Mouse (Mus musculus) neural tube, embryonic 14.5 days (tissue): ENCODE data around the gene Tmcc3. TPM values are rescaled to one million over a fixed set of nuclear protein-coding genes. Genes with fewer than 3 reads are reported as not detected.
"Not testable (repeated sequence)": the region's sequence is repeated elsewhere in the genome, so short reads cannot be mapped to it uniquely, and the experiment has no call there.

ENCODE experiments used
- ATAC-seq: fragments of 200-750 bp; cut with Nextera tagmentation; 2 replicates; pipeline ENCODE4 v1.8.0; 2017; ENCODE audit warnings: low read depth, mild to moderate bottlenecking, moderate TSS enrichment, moderate library complexity
- H3K27ac ChIP-seq: fragments of 300-500 bp; sonication (generic); 2 replicates; pipeline ENCODE4 v1.5.1; 2014; ENCODE audit warnings: low read depth, mild to moderate bottlenecking, control low read depth, low read length, moderate library complexity, mixed read lengths
- H3K27me3 ChIP-seq: fragments of 300-500 bp; sonication (generic); 2 replicates; pipeline ENCODE4 v1.6.1; 2014; ENCODE audit warnings: low read length; ENCODE audit not compliant: control insufficient read depth, insufficient read depth
- H3K36me3 ChIP-seq: fragments of 300-500 bp; sonication (generic); 2 replicates; pipeline ENCODE4 v1.6.1; 2014; ENCODE audit warnings: low read length, mixed read lengths; ENCODE audit not compliant: control insufficient read depth, insufficient read depth
- H3K4me1 ChIP-seq: fragments of 300-500 bp; sonication (generic); 2 replicates; pipeline ENCODE4 v1.6.1; 2014; ENCODE audit warnings: low read length; ENCODE audit not compliant: control insufficient read depth, insufficient read depth
- H3K4me2 ChIP-seq: fragments of 300-500 bp; sonication (generic); 2 replicates; pipeline ENCODE4 v1.6.1; 2014; ENCODE audit warnings: mild to moderate bottlenecking, low read depth, low read length, control low read depth
- H3K4me3 ChIP-seq: fragments of 300-500 bp; sonication (generic); 2 replicates; pipeline ENCODE4 v1.5.1; 2014; ENCODE audit warnings: low read depth, low read length, control low read depth, mixed read lengths
- H3K9ac ChIP-seq: fragments of 300-500 bp; sonication (generic); replicated peaks from 2 replicates; pipeline ENCODE4 v1.6.1; 2014; ENCODE audit warnings: low read depth, mild to moderate bottlenecking, control low read depth, low read length, mixed read lengths
- H3K9me3 ChIP-seq: fragments of 300-500 bp; sonication (generic); 2 replicates; pipeline ENCODE4 v1.6.1; 2016; ENCODE audit warnings: low read length; ENCODE audit not compliant: control insufficient read depth
- WGBS: fragments of 180-500 bp; shearing (Covaris S2); extraction: QIAGEN DNeasy Blood & Tissue Kit; methylation state at CpG from one replicate; pipeline ENCODE4 v1.1.7; 2014; 5-methylcytosine and 5-hydroxymethylcytosine counted together
- polyA plus RNA-seq: library from polyadenylated mRNA; unstranded; fragments of >200 nt; fragmentation: Nextera tagmentation; extraction: Ambion mirVana; gene quantifications from 2 replicates; pipeline ENCODE4 v1.2.1, GENCODE M21; 2014

Gene Tmcc3
- polyA plus RNA-seq, 1 experiment from 2014 or later, result 24.2 TPM

DNA sequence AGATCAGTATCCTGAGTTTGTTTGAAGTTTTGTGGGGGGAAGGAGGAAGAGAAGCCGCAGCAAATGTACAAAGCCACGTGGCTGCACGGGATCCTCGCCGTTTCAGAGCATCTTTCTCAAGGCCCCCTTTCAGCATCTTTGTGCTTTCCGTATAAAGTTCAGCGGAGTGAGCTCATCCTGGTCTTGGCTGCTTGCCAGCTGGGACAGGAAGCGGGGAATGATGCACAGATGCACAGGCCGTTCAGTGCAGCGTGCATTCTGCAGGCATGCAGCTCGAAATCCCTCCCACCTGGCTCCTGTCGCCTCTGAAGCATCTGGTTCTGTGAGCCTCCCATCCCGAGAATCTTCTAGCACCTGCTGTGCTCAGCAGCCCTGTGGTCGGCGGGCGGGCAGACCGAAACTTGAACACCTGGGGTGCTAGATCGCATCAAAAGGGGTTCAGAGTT lies 212.0 kb downstream of the Tmcc3 start:
- WGBS, result 10% methylated on average over 18 of the region's 18 CpGs
- Histone ChIP-seq H3K9me3 (no peaks in the 10 kb centered on the region), H3K36me3 (no peaks in the 10 kb centered on the region), H3K4me1 (peaks cover 13% of the 10 kb centered on the region; the same call in 1 of the 2 replicates), H3K27ac (peak overlapping the region; percentile 46; the same call in 1 of the 2 replicates), H3K4me2 (peak overlapping the region; percentile 15; the same call in 1 of the 2 replicates), H3K27me3 (no peaks in the 10 kb centered on the region), H3K9ac (no peak overlapping the region), H3K4me3 (no peak overlapping the region)
- peak; percentile 80 for ATAC-seq

DNA sequence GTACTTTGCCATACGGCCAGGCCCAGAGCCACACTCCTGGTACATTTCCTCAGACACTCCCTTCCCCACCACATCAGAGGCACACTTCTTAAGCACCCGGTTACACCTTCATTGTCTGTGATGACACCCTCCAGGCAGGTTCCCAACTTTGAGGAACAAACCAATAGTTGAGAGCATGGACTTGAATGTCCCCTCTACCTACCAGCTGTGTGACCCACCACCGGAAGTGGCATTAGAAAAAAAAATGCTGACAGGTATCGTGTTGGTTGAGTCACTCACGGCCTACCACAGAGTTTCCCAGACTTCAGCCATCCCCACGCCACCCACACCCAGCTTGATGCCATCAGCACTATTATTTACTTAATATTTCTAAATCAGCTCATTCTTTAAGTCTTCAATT lies 213.2 kb downstream of the Tmcc3 start:
- ATAC-seq, result no peak
- 74% methylated on average over 6 of the region's 6 CpGs for WGBS
- no peak overlapping the region for H3K27ac ChIP-seq
- H3K9me3 ChIP-seq, result no peaks in the 10 kb centered on the region
- peaks cover 11% of the 10 kb centered on the region; the same call in 1 of the 2 replicates for H3K4me1 ChIP-seq
- no peaks in the 10 kb centered on the region for H3K36me3 ChIP-seq
- no peak overlapping the region for H3K4me3 ChIP-seq
- H3K27me3 ChIP-seq, result no peaks in the 10 kb centered on the region
- H3K4me2 ChIP-seq, result no peak overlapping the region
- no peak overlapping the region for H3K9ac ChIP-seq

DNA sequence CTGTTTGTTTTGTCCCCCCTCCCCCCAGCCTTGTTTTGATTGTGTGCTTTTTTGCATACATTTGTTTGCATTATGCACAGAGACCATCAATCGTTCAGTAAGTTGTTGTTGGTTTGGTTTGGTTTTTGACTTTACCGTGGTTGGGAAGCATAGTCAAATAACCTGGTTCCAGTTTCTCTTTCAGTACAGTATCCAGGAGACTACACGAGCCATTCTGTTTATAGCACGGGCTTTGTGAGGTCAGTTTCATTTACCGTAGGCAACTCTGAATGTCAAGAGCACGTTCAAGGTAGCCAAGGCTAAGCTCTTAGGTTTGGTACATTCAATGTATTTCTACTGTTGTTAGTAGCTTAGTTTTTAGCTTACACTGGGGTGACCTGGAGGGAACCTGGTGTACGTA lies 214.0 kb downstream of the Tmcc3 start:
- ATAC-seq, result no peak
- Histone ChIP-seq H3K9me3 (no peaks in the 10 kb centered on the region), H3K9ac (no peak overlapping the region), H3K4me1 (peaks cover 10% of the 10 kb centered on the region; the same call in 1 of the 2 replicates), H3K27me3 (no peaks in the 10 kb centered on the region), H3K4me3 (no peak overlapping the region), H3K27ac (no peak overlapping the region), H3K36me3 (no peaks in the 10 kb centered on the region), H3K4me2 (no peak overlapping the region)
- 89% methylated on average over 7 of the region's 7 CpGs for WGBS

DNA sequence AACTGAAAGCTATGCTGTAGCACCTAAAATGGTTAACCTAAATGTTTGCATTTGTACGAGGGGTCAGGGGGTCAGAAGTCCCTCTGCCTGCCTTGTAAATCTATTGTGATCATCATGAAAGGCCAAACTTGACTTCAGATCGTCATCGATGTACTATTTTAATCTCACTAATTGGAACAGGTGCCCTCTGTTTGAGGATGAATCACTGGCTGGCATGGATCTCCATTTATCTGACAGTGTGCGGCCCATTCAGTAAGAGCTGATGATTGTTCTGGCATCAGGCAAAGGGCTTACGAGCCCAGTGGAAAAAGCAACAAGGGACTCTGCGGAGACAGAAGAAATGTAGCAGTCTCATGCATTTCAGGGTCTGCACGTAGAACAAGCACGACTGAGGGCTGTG lies 215.1 kb downstream of the Tmcc3 start:
- WGBS, result 78% methylated on average over 8 of the region's 8 CpGs
- Histone ChIP-seq H3K4me1 (peaks cover 10% of the 10 kb centered on the region; the same call in 1 of the 2 replicates), H3K9me3 (no peaks in the 10 kb centered on the region), H3K4me3 (no peak overlapping the region), H3K27me3 (no peaks in the 10 kb centered on the region), H3K9ac (no peak overlapping the region), H3K27ac (no peak overlapping the region), H3K4me2 (no peak overlapping the region), H3K36me3 (no peaks in the 10 kb centered on the region)
- ATAC-seq, result no peak

DNA sequence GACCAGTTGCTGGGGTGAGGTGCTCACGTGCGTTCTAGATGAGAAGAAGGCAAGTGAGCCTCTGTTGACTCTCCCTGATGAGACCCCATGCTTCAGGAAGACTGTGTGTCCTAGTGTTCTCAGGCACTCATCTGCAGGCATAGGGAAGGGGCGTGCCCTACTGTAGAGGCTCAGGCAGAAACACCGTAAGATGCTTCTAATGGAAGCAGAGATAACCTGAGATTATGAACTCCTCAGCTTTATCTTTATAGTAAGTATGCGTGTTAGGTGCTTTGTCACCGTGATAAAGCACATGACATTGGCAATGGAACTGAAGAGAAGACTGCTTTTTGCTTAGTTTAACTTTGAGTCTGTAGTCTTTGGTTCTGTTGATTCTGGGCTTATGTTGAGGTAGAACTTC lies 215.5 kb downstream of the Tmcc3 start:
- Histone ChIP-seq H3K4me3 (no peak overlapping the region), H3K4me2 (no peak overlapping the region), H3K27me3 (no peaks in the 10 kb centered on the region), H3K9ac (no peak overlapping the region), H3K27ac (no peak overlapping the region), H3K9me3 (no peaks in the 10 kb centered on the region), H3K36me3 (no peaks in the 10 kb centered on the region), H3K4me1 (peaks cover 10% of the 10 kb centered on the region; the same call in 1 of the 2 replicates)
- 91% methylated on average over 6 of the region's 6 CpGs for WGBS
- no peak for ATAC-seq

DNA sequence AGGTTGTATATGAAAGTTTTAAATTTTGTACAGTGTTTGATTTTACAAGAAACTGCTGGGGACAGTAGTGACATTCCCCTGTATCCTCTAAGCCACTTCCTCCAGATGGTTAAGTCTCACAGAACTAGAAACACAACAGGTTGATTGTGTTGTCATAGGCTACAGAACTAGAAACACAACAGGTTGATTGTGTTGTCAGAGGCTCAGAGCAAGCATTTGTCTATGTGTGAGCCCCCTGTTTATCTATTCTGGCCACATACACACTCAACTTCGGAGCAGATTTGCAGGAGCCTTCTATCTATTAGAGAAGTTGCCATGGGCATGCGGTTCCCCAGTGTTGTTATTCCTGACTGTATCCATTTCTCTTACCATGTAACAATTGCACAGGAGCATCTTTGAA lies 218.3 kb downstream of the Tmcc3 start:
- no peaks in the 10 kb centered on the region for H3K36me3 ChIP-seq
- H3K9ac ChIP-seq, result no peak overlapping the region
- no peaks in the 10 kb centered on the region for H3K4me1 ChIP-seq
- H3K27me3 ChIP-seq, result no peaks in the 10 kb centered on the region
- WGBS, result 62% methylated on average over 2 of the region's 2 CpGs
- no peaks in the 10 kb centered on the region for H3K9me3 ChIP-seq
- H3K4me3 ChIP-seq, result no peak overlapping the region
- no peak overlapping the region; the same call in 1 of the 2 replicates for H3K27ac ChIP-seq
- H3K4me2 ChIP-seq, result no peak overlapping the region
- no peak for ATAC-seq

DNA sequence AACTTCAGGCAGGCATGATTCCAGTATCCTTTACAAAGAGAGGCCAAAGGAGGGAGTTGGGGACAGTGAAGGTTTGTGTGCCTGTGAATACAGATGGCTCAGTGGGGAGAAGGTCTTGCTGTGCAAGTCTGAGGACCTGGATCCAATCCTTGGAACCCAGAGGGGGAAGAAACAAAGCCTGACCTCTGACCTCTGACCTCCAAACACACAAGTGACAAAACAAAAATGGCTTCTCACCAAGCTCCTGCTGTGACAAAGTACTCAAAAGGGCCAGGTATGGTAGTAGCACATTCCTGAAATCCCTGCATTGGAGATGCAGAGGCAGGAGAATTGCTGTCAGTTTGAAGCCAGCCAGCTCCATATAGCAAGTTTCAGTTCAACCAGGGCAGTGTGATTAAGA lies 219.7 kb downstream of the Tmcc3 start:
- Histone ChIP-seq H3K4me1 (no peaks in the 10 kb centered on the region), H3K4me2 (no peak overlapping the region), H3K27me3 (no peaks in the 10 kb centered on the region), H3K9ac (no peak overlapping the region), H3K27ac (no peak overlapping the region), H3K9me3 (no peaks in the 10 kb centered on the region), H3K36me3 (no peaks in the 10 kb centered on the region), H3K4me3 (no peak overlapping the region)
- ATAC-seq, result no peak

DNA sequence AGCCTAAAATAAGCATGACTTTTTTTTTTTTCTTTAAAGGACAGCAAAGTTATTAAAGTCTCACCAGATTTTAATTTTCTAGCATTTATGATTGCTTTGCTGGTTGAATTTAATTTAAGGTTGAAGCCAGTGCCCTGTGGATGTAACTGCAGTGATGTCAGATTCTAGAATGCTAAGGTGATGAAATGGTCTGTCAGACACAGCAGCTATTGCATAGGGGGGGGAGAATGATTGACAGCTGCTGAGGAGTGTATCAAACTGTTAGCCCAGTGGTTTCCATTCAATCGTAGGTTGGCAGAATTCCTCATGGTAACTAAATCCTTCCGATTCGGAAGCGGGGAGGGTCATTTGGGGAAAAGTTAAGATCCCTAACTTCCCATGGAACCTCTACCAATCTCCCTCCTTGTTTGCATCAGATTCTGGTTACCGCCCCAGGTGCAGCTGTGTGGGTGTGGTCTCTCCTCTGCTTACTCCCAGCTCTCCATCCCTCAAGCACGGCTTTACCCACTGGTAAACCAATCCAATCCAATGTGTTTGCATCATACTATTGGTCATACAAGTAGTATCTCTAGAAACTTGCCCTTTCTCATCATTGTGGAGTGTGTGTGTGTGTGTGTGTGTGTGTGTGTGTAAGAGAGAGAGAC lies 221.5 kb downstream of the Tmcc3 start:
- Histone ChIP-seq H3K4me3 (no peak overlapping the region), H3K27ac (no peak overlapping the region), H3K9me3 (no peaks in the 10 kb centered on the region), H3K4me1 (no peaks in the 10 kb centered on the region), H3K36me3 (no peaks in the 10 kb centered on the region), H3K9ac (no peak overlapping the region), H3K27me3 (no peaks in the 10 kb centered on the region), H3K4me2 (no peak overlapping the region)
- 77% methylated on average over 6 of the region's 6 CpGs for WGBS
- ATAC-seq, result no peak

DNA sequence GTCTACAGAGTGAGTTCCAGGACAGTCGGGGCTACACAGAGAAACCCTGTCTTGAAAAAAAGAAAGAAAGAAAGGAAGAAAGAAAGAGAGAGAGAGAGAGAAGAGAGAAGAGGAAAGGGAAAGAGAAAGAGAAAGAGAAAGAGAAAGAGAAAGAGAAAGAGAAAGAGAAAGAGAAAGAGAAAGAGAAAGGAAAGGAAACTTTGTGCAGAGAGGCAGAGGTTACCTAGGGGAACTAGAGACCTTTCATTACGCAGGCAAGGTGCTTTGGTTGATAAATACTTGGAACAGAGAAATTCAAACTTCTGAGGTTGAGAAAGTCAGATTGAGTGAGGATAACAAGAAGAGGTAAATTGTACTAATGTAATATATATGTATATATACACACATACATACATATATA lies 226.9 kb downstream of the Tmcc3 start:
- not testable (repeated sequence) for H3K4me1 ChIP-seq, ATAC-seq, H3K9ac ChIP-seq, H3K4me3 ChIP-seq, H3K4me2 ChIP-seq, H3K27me3 ChIP-seq, H3K9me3 ChIP-seq, H3K27ac ChIP-seq, H3K36me3 ChIP-seq
- 93% methylated on average over 2 of the region's 2 CpGs for WGBS
